Mouse (Mus musculus): ENCODE data around the gene H3f3b. TPM values are rescaled to one million over a fixed set of nuclear protein-coding genes. Genes with fewer than 3 reads are reported as not detected.

H3f3b gene
- 2,190 and 2,300 TPM in 2 replicates for polyA plus RNA-seq (2014; fragmentation: Nextera tagmentation; extraction: Ambion mirVana)

GRCm38 (mm10) chr11:116027756-116028155, at the start of gene H3f3b:
Gene H3f3b, minus strand, starts transcription at chr11:116027962.
- H3K9ac ChIP-seq (ENCODE audit: low read length) = no peak within 1 kb of the TSS
- H3K4me1 ChIP-seq (ENCODE audit: control insufficient read depth, insufficient read depth, low read length) = 0 out of 2 replicates have a peak, but pooled peaks cover 6% of the 10 kb centered on the region
- H3K9me3 ChIP-seq (ENCODE audit: control insufficient read depth, low read length) = no peaks in the 10 kb centered on the region
- H3K4me2 ChIP-seq (ENCODE audit: low read depth, severe bottlenecking) = no peak within 1 kb of the TSS
- DNase-seq (ENCODE audit: low spot score) (no peak), ATAC-seq (ENCODE audit: insufficient number of reproducible peaks, low FRiP score, low TSS enrichment, low read depth) (no peak)
- no peak within 1 kb of the TSS for H3K4me3 ChIP-seq (ENCODE audit: low read depth, low read length)
- no peaks in the 10 kb centered on the region for H3K36me3 ChIP-seq (ENCODE audit: control insufficient read depth, insufficient read depth, low read length)
- no peak within 1 kb of the TSS for H3K27ac ChIP-seq (replicated peaks; ENCODE audit: low read depth, low read length)
- no peaks in the 10 kb centered on the region for H3K27me3 ChIP-seq (ENCODE audit: control insufficient read depth, insufficient read depth, low read length)
- WGBS = 82% methylated on average over 4 of the region's 4 CpGs

- Histone ChIP-seq H3K27me3 (ENCODE audit: control insufficient read depth, insufficient read depth, low read length) (no peaks in the 10 kb centered on the region), H3K27ac (replicated peaks; ENCODE audit: low read depth, low read length) (no peak overlapping the region; the same call in 1 of the 2 replicates), H3K9ac (ENCODE audit: low read length) (no peak overlapping the region), H3K9me3 (ENCODE audit: control insufficient read depth, low read length) (no peaks in the 10 kb centered on the region), H3K4me2 (ENCODE audit: low read depth, severe bottlenecking) (0 out of 2 replicates have a peak overlapping the region, but pooled peaks have one; percentile 7), H3K36me3 (ENCODE audit: control insufficient read depth, insufficient read depth, low read length) (peaks cover 11% of the 10 kb centered on the region; the same call in 1 of the 2 replicates), H3K4me3 (ENCODE audit: low read depth, low read length) (no peak overlapping the region), H3K4me1 (ENCODE audit: control insufficient read depth, insufficient read depth, low read length) (peaks cover 16% of the 10 kb centered on the region)
- DNase-seq (ENCODE audit: low spot score) (no peak), ATAC-seq (ENCODE audit: insufficient number of reproducible peaks, low FRiP score, low TSS enrichment, low read depth) (no peak)
- WGBS = 83% methylated on average over 7 of the region's 7 CpGs
Observed at GRCm38 (mm10) chr11:116076836-116077235, 49.1 kb upstream of the H3f3b start.

- peaks cover 11% of the 10 kb centered on the region; the same call in 1 of the 2 replicates for H3K36me3 ChIP-seq (ENCODE audit: control insufficient read depth, insufficient read depth, low read length)
- H3K9ac ChIP-seq (ENCODE audit: low read length) = no peak overlapping the region
- no peak overlapping the region for H3K4me2 ChIP-seq (ENCODE audit: low read depth, severe bottlenecking)
- H3K4me3 ChIP-seq (ENCODE audit: low read depth, low read length) = no peak overlapping the region
- WGBS = 49% methylated on average over 7 of the region's 7 CpGs
- H3K27me3 ChIP-seq (ENCODE audit: control insufficient read depth, insufficient read depth, low read length) = no peaks in the 10 kb centered on the region
- peaks cover 16% of the 10 kb centered on the region for H3K4me1 ChIP-seq (ENCODE audit: control insufficient read depth, insufficient read depth, low read length)
- H3K27ac ChIP-seq (replicated peaks; ENCODE audit: low read depth, low read length) = no peak overlapping the region
- no peak for DNase-seq (ENCODE audit: low spot score)
- no peak for ATAC-seq (ENCODE audit: insufficient number of reproducible peaks, low FRiP score, low TSS enrichment, low read depth)
- H3K9me3 ChIP-seq (ENCODE audit: control insufficient read depth, low read length) = no peaks in the 10 kb centered on the region
Observed at GRCm38 (mm10) chr11:116076266-116076540, 48.4 kb upstream of the H3f3b start.

GRCm38 (mm10) chr11:116075539-116076265, 47.9 kb upstream of the H3f3b start:
- DNase-seq (ENCODE audit: low spot score) (no peak), ATAC-seq (ENCODE audit: insufficient number of reproducible peaks, low FRiP score, low TSS enrichment, low read depth) (no peak)
- no peak overlapping the region for H3K4me2 ChIP-seq (ENCODE audit: low read depth, severe bottlenecking)
- peaks cover 16% of the 10 kb centered on the region for H3K4me1 ChIP-seq (ENCODE audit: control insufficient read depth, insufficient read depth, low read length)
- no peak overlapping the region for H3K9ac ChIP-seq (ENCODE audit: low read length)
- H3K27me3 ChIP-seq (ENCODE audit: control insufficient read depth, insufficient read depth, low read length) = no peaks in the 10 kb centered on the region
- 57% methylated on average over 19 of the region's 20 CpGs for WGBS
- H3K27ac ChIP-seq (replicated peaks; ENCODE audit: low read depth, low read length) = no peak overlapping the region
- no peaks in the 10 kb centered on the region for H3K9me3 ChIP-seq (ENCODE audit: control insufficient read depth, low read length)
- H3K4me3 ChIP-seq (ENCODE audit: low read depth, low read length) = no peak overlapping the region
- H3K36me3 ChIP-seq (ENCODE audit: control insufficient read depth, insufficient read depth, low read length) = peaks cover 9% of the 10 kb centered on the region; the same call in 1 of the 2 replicates

GRCm38 (mm10) chr11:116074436-116074991, 46.8 kb upstream of the H3f3b start:
- H3K36me3 ChIP-seq (ENCODE audit: control insufficient read depth, insufficient read depth, low read length) = peaks cover 4% of the 10 kb centered on the region; the same call in 1 of the 2 replicates
- H3K4me3 ChIP-seq (ENCODE audit: low read depth, low read length) = no peak overlapping the region
- no peak overlapping the region for H3K4me2 ChIP-seq (ENCODE audit: low read depth, severe bottlenecking)
- DNase-seq (ENCODE audit: low spot score) (no peak), ATAC-seq (ENCODE audit: insufficient number of reproducible peaks, low FRiP score, low TSS enrichment, low read depth) (no peak)
- H3K27me3 ChIP-seq (ENCODE audit: control insufficient read depth, insufficient read depth, low read length) = no peaks in the 10 kb centered on the region
- H3K27ac ChIP-seq (replicated peaks; ENCODE audit: low read depth, low read length) = no peak overlapping the region
- 66% methylated on average over 7 of the region's 7 CpGs for WGBS
- peaks cover 14% of the 10 kb centered on the region for H3K4me1 ChIP-seq (ENCODE audit: control insufficient read depth, insufficient read depth, low read length)
- H3K9ac ChIP-seq (ENCODE audit: low read length) = no peak overlapping the region
- no peaks in the 10 kb centered on the region for H3K9me3 ChIP-seq (ENCODE audit: control insufficient read depth, low read length)

GRCm38 (mm10) chr11:116072608-116073007, 44.8 kb upstream of the H3f3b start:
- WGBS = 85% methylated on average over 3 of the region's 3 CpGs
- H3K4me1 ChIP-seq (ENCODE audit: control insufficient read depth, insufficient read depth, low read length) = no peaks in the 10 kb centered on the region

GRCm38 (mm10) chr11:116071510-116071909, 43.7 kb upstream of the H3f3b start:
- Histone ChIP-seq H3K4me2 (ENCODE audit: low read depth, severe bottlenecking) (no peak overlapping the region), H3K36me3 (ENCODE audit: control insufficient read depth, insufficient read depth, low read length) (no peaks in the 10 kb centered on the region), H3K9ac (ENCODE audit: low read length) (no peak overlapping the region), H3K4me3 (ENCODE audit: low read depth, low read length) (no peak overlapping the region), H3K9me3 (ENCODE audit: control insufficient read depth, low read length) (no peaks in the 10 kb centered on the region), H3K27me3 (ENCODE audit: control insufficient read depth, insufficient read depth, low read length) (no peaks in the 10 kb centered on the region), H3K27ac (replicated peaks; ENCODE audit: low read depth, low read length) (no peak overlapping the region), H3K4me1 (ENCODE audit: control insufficient read depth, insufficient read depth, low read length) (no peaks in the 10 kb centered on the region)
- ATAC-seq (ENCODE audit: insufficient number of reproducible peaks, low FRiP score, low TSS enrichment, low read depth) (no peak), DNase-seq (ENCODE audit: low spot score) (no peak)
- 65% methylated on average over 5 of the region's 5 CpGs for WGBS

More at GRCm38 (mm10) chr11:116072608-116073007, 44.8 kb upstream of the H3f3b start:
- Histone ChIP-seq H3K4me2 (ENCODE audit: low read depth, severe bottlenecking) (no peak overlapping the region), H3K27me3 (ENCODE audit: control insufficient read depth, insufficient read depth, low read length) (no peaks in the 10 kb centered on the region), H3K4me3 (ENCODE audit: low read depth, low read length) (no peak overlapping the region), H3K36me3 (ENCODE audit: control insufficient read depth, insufficient read depth, low read length) (no peaks in the 10 kb centered on the region), H3K9me3 (ENCODE audit: control insufficient read depth, low read length) (no peaks in the 10 kb centered on the region), H3K9ac (ENCODE audit: low read length) (no peak overlapping the region), H3K27ac (replicated peaks; ENCODE audit: low read depth, low read length) (no peak overlapping the region)
- ATAC-seq (ENCODE audit: insufficient number of reproducible peaks, low FRiP score, low TSS enrichment, low read depth) (no peak), DNase-seq (ENCODE audit: low spot score) (no peak)

GRCm38 (mm10) chr11:116065345-116065744, 37.6 kb upstream of the H3f3b start:
- Histone ChIP-seq H3K4me3 (ENCODE audit: low read depth, low read length) (no peak overlapping the region), H3K27ac (replicated peaks; ENCODE audit: low read depth, low read length) (no peak overlapping the region), H3K9ac (ENCODE audit: low read length) (no peak overlapping the region), H3K36me3 (ENCODE audit: control insufficient read depth, insufficient read depth, low read length) (peaks cover 6% of the 10 kb centered on the region), H3K4me1 (ENCODE audit: control insufficient read depth, insufficient read depth, low read length) (no peaks in the 10 kb centered on the region), H3K27me3 (ENCODE audit: control insufficient read depth, insufficient read depth, low read length) (no peaks in the 10 kb centered on the region), H3K4me2 (ENCODE audit: low read depth, severe bottlenecking) (no peak overlapping the region), H3K9me3 (ENCODE audit: control insufficient read depth, low read length) (no peaks in the 10 kb centered on the region)
- ATAC-seq (ENCODE audit: insufficient number of reproducible peaks, low FRiP score, low TSS enrichment, low read depth) (no peak), DNase-seq (ENCODE audit: low spot score) (no peak)
- WGBS = 82% methylated on average over 12 of the region's 12 CpGs

Data from limb, embryonic 11.5 days (tissue).